Mouse (Mus musculus) forebrain, embryonic 15.5 days (tissue): ENCODE results near the gene Cfap54. TPM values are rescaled to one million over a fixed set of nuclear protein-coding genes. Genes with fewer than 3 reads are reported as not detected.

ENCODE experiments used
- ATAC-seq: fragments of 200-750 bp; cut with Nextera tagmentation; replicated peaks from 2 replicates; pipeline ENCODE4 v1.8.0; 2017; ENCODE audit warnings: mild to moderate bottlenecking, moderate TSS enrichment, moderate library complexity
- H3K27ac ChIP-seq: fragments of 300-500 bp; sonication (generic); replicated peaks from 2 replicates; pipeline ENCODE4 v1.5.1; 2015; ENCODE audit warnings: mild to moderate bottlenecking, inconsistent platforms
- H3K27me3 ChIP-seq: fragments of 300-500 bp; sonication (generic); 2 replicates; pipeline ENCODE4 v1.6.1; 2015; ENCODE audit warnings: inconsistent platforms
- H3K36me3 ChIP-seq: fragments of 300-500 bp; sonication (generic); 2 replicates; pipeline ENCODE4 v1.6.1; 2015; ENCODE audit warnings: mild to moderate bottlenecking, inconsistent platforms
- H3K4me1 ChIP-seq: fragments of 300-500 bp; sonication (generic); 2 replicates; pipeline ENCODE4 v1.6.1; 2015; ENCODE audit warnings: inconsistent platforms
- H3K4me2 ChIP-seq: fragments of 300-500 bp; sonication (generic); replicated peaks from 2 replicates; pipeline ENCODE4 v1.6.1; 2015; ENCODE audit warnings: mild to moderate bottlenecking, inconsistent platforms
- H3K4me3 ChIP-seq: fragments of 300-500 bp; sonication (generic); 2 replicates; pipeline ENCODE4 v1.5.1; 2015; ENCODE audit warnings: mild to moderate bottlenecking, inconsistent platforms
- H3K9ac ChIP-seq: fragments of 300-500 bp; sonication (generic); replicated peaks from 2 replicates; pipeline ENCODE4 v1.6.1; 2015; ENCODE audit warnings: mild to moderate bottlenecking, inconsistent platforms
- H3K9me3 ChIP-seq: fragments of 300-500 bp; sonication (generic); 2 replicates; pipeline ENCODE4 v1.6.1; 2016; ENCODE audit warnings: inconsistent platforms
- WGBS: fragments of 180-500 bp; shearing (Covaris S2); methylation state at CpG from one replicate; pipeline ENCODE4 v1.1.7; 2015; ENCODE audit warnings: mixed read lengths; 5-methylcytosine and 5-hydroxymethylcytosine counted together
- polyA plus RNA-seq: library from polyadenylated mRNA; unstranded; fragments of >200 nt; fragmentation: Nextera tagmentation; extraction: Ambion mirVana; gene quantifications from 2 replicates; pipeline ENCODE4 v1.2.1, GENCODE M21; 2015

Gene Cfap54
- polyA plus RNA-seq, 1 experiment from 2014 or later: 2.3 TPM

GRCm38 (mm10) chr10:93094957-93095580 is 13.7 kb upstream of the Cfap54 start:
- H3K4me2 ChIP-seq: no peak overlapping the region
- no peak for ATAC-seq
- no peaks in the 10 kb centered on the region for H3K4me1 ChIP-seq
- no peak overlapping the region for H3K27ac ChIP-seq
- WGBS: 72% methylated on average over 7 of the region's 7 CpGs
- H3K9ac ChIP-seq: no peak overlapping the region
- no peak overlapping the region for H3K4me3 ChIP-seq
- H3K27me3 ChIP-seq: no peaks in the 10 kb centered on the region
- H3K36me3 ChIP-seq: no peaks in the 10 kb centered on the region
- no peaks in the 10 kb centered on the region for H3K9me3 ChIP-seq

- H3K27ac ChIP-seq: no peak overlapping the region
- no peak overlapping the region for H3K4me2 ChIP-seq
- no peak overlapping the region for H3K4me3 ChIP-seq
- no peaks in the 10 kb centered on the region for H3K27me3 ChIP-seq
- no peak for ATAC-seq
- H3K9ac ChIP-seq: no peak overlapping the region
- H3K36me3 ChIP-seq: no peaks in the 10 kb centered on the region
- H3K9me3 ChIP-seq: no peaks in the 10 kb centered on the region
- no peaks in the 10 kb centered on the region for H3K4me1 ChIP-seq
- 96% methylated on average over 2 of the region's 2 CpGs for WGBS
Observed at GRCm38 (mm10) chr10:93091928-93092327, 10.5 kb upstream of the Cfap54 start.

DNA sequence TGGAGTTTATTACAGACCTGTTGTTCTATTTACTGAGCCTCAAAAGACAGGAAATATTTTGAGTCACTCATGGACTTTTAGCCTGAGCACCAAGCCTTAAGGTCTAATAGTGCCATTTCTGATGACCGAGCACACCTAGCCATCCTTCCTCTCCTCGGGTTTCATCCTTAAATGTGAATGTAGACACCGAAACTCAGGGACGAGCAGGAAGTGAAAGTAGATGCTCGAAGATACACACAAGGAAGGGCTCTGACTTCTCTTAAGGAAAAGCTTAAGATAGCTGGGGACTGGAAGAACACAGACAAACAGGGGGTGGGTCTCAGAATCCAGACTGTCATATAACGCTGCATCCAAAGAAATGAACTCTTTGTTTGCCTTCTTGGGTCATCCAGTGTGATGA is 8.8 kb upstream of the Cfap54 start:
- 88% methylated on average over 6 of the region's 6 CpGs for WGBS
- Histone ChIP-seq H3K9me3 (no peaks in the 10 kb centered on the region), H3K4me3 (no peak overlapping the region), H3K4me1 (no peaks in the 10 kb centered on the region), H3K4me2 (no peak overlapping the region), H3K36me3 (no peaks in the 10 kb centered on the region), H3K9ac (no peak overlapping the region), H3K27ac (no peak overlapping the region), H3K27me3 (no peaks in the 10 kb centered on the region)
- no peak for ATAC-seq

DNA sequence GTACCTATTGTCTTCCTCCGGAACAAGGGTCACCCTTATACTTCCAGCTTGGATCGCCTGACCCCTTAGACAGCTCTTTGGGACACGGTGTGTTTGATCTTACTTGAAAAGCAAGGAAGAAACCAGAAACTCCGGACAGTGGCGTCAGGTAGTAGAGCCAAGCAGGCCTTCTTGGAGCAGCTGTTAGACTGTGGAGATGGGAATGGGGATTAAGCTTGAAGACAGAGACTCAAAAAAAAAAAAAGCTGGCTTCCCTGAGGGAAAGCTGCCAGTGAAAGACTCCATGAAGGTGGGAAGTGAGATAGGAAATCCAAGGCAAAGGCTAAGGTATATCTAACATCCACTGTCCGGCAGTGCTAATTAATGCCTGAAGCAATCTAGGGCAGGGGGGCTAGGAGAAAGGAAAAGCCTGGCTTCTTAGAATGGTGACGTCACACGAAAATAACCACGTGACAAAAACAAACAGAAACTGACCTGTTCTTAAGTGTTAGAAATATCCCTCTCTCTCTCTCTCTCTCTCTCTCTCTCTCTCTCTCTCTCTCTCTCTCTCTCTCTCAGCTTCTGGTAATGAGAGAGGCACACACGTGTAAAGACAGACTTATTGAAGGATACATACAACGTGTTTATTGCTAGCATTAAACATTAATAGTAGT is 7.1 kb upstream of the Cfap54 start:
- Histone ChIP-seq H3K4me1 (peaks cover 10% of the 10 kb centered on the region), H3K9me3 (no peaks in the 10 kb centered on the region), H3K27ac (no peak overlapping the region), H3K4me3 (no peak overlapping the region), H3K36me3 (no peaks in the 10 kb centered on the region), H3K4me2 (no peak overlapping the region), H3K27me3 (no peaks in the 10 kb centered on the region), H3K9ac (no peak overlapping the region)
- ATAC-seq: no peak
- WGBS: 59% methylated on average over 11 of the region's 11 CpGs

- Histone ChIP-seq H3K4me3 (no peak overlapping the region), H3K4me1 (peaks cover 20% of the 10 kb centered on the region), H3K9ac (no peak overlapping the region), H3K27me3 (no peaks in the 10 kb centered on the region), H3K36me3 (no peaks in the 10 kb centered on the region), H3K4me2 (no peak overlapping the region), H3K27ac (no peak overlapping the region), H3K9me3 (no peaks in the 10 kb centered on the region)
- WGBS: 90% methylated on average over 7 of the region's 7 CpGs
- no peak for ATAC-seq
Observed at GRCm38 (mm10) chr10:93087504-93087903, 6.1 kb upstream of the Cfap54 start.

DNA sequence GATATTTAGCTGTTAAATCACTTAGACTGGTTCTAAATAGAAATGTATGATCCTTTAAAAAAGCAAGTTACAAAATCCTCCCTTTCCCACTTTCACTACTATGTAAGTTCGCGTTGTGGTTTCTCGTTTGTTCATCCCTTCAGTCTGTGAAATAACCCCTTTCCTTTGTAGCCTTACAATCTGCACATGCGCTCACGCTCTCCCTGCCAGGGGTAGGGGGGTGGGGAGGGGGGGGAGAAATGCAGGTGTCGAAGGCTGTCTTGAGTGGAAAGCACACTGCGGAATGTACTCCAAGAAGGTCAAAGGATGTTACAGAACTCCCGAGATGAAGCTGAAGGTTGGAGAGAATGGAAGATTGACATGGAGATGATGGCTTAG is 2.5 kb upstream of the Cfap54 start:
- 9% methylated on average over 8 of the region's 8 CpGs for WGBS
- Histone ChIP-seq H3K27ac (peak overlapping the region; percentile 76), H3K4me3 (no peak overlapping the region), H3K36me3 (no peaks in the 10 kb centered on the region), H3K4me2 (peak overlapping the region; percentile 46), H3K9me3 (no peaks in the 10 kb centered on the region), H3K4me1 (peaks cover 34% of the 10 kb centered on the region), H3K9ac (no peak overlapping the region), H3K27me3 (no peaks in the 10 kb centered on the region)
- peak; percentile 69 for ATAC-seq

DNA sequence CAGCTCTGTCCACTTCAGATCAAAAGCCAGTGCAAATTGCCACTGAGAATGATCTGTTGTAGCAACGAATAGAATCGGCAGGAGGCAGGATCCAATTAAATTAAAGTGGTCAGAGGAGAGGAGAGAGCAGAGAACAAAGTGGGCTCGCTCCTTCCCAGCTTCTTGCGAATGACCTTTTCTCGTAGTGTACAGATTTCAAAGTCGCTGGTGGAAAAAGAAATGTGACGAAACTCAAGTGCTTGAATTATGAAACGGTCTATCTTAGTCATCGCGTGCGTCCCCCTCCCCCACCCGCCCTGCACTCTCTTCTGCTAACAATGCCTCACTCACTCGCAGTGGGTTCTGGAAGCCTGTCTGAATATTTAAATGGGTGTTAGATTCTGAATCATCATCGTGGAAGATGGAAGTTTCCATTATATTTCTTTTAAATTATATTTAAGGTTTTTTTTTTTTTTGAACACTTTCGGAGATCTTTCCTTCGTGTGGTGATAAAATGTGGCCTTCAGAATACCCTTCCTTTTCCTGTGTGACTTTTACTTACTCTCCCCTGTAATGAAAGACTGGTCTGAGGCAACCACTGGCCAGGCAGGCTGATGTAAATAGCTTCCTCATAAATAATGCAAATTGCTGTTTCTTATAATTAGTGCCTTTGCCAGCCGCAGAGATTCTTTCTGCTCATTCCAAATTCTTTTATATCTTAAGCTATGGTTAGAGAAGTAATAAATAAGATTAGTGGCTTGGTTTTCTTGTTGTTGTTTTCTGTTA is 2.0 kb upstream of the Cfap54 start:
- peak overlapping the region; percentile 25 for H3K4me3 ChIP-seq
- no peaks in the 10 kb centered on the region for H3K36me3 ChIP-seq
- H3K4me2 ChIP-seq: peak overlapping the region; percentile 46
- no peaks in the 10 kb centered on the region for H3K27me3 ChIP-seq
- no peaks in the 10 kb centered on the region for H3K9me3 ChIP-seq
- 2% methylated on average over 17 of the region's 17 CpGs for WGBS
- H3K9ac ChIP-seq: peak overlapping the region; percentile 20; the same call in 1 of the 2 replicates
- peak overlapping the region; percentile 76 for H3K27ac ChIP-seq
- H3K4me1 ChIP-seq: peaks cover 34% of the 10 kb centered on the region
- peak; percentile 51 for ATAC-seq

DNA sequence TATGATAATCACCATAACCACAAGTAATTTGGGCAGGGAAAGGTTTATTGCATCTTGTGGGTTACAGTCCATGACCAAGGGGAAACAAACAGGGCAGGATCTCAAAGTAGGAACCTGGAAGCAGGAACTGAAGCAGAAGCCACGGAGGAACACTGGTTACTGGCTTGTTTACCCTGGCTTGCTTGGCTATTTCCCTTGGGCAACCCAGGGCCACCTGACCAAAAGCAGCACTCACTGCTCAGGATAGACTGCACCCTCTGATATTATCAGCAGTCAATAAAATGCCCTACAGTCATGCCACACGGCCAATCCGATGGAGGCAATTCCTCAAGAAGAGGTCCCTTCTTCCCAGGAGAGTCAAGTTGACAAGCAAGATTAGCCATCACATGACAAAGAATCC is 1.9 kb downstream of the Cfap54 start:
- H3K4me3 ChIP-seq: no peak overlapping the region
- H3K9ac ChIP-seq: no peak overlapping the region
- H3K4me1 ChIP-seq: peaks cover 31% of the 10 kb centered on the region
- H3K27me3 ChIP-seq: no peaks in the 10 kb centered on the region
- ATAC-seq: no peak
- H3K4me2 ChIP-seq: no peak overlapping the region
- H3K36me3 ChIP-seq: no peaks in the 10 kb centered on the region
- no peak overlapping the region for H3K27ac ChIP-seq
- WGBS: 89% methylated on average over 3 of the region's 3 CpGs
- no peaks in the 10 kb centered on the region for H3K9me3 ChIP-seq

- WGBS: 71% methylated on average over 11 of the region's 11 CpGs
- H3K27me3 ChIP-seq: no peaks in the 10 kb centered on the region
- H3K4me3 ChIP-seq: no peak overlapping the region
- H3K27ac ChIP-seq: no peak overlapping the region
- ATAC-seq: no peak
- H3K36me3 ChIP-seq: no peaks in the 10 kb centered on the region
- peaks cover 19% of the 10 kb centered on the region for H3K4me1 ChIP-seq
- no peak overlapping the region for H3K9ac ChIP-seq
- H3K9me3 ChIP-seq: no peaks in the 10 kb centered on the region
- H3K4me2 ChIP-seq: no peak overlapping the region
Observed at GRCm38 (mm10) chr10:93077935-93078479, 3.4 kb downstream of the Cfap54 start.

GRCm38 (mm10) chr10:93076376-93076775 is 5.0 kb downstream of the Cfap54 start:
- no peak overlapping the region for H3K4me2 ChIP-seq
- H3K9me3 ChIP-seq: no peaks in the 10 kb centered on the region
- no peaks in the 10 kb centered on the region for H3K27me3 ChIP-seq
- WGBS: 84% methylated on average over 9 of the region's 9 CpGs
- H3K9ac ChIP-seq: no peak overlapping the region
- ATAC-seq: no peak
- no peak overlapping the region for H3K4me3 ChIP-seq
- H3K4me1 ChIP-seq: 0 out of 2 replicates have a peak, but pooled peaks cover 5% of the 10 kb centered on the region
- H3K27ac ChIP-seq: no peak overlapping the region
- H3K36me3 ChIP-seq: no peaks in the 10 kb centered on the region

GRCm38 (mm10) chr10:93075856-93076255 is 5.6 kb downstream of the Cfap54 start:
- Histone ChIP-seq H3K27ac (no peak overlapping the region), H3K4me2 (no peak overlapping the region), H3K9ac (no peak overlapping the region), H3K4me3 (no peak overlapping the region), H3K27me3 (no peaks in the 10 kb centered on the region), H3K36me3 (no peaks in the 10 kb centered on the region), H3K9me3 (no peaks in the 10 kb centered on the region), H3K4me1 (0 out of 2 replicates have a peak, but pooled peaks cover under 1% of the 10 kb centered on the region)
- WGBS: 43% methylated on average over 8 of the region's 8 CpGs
- no peak for ATAC-seq

DNA sequence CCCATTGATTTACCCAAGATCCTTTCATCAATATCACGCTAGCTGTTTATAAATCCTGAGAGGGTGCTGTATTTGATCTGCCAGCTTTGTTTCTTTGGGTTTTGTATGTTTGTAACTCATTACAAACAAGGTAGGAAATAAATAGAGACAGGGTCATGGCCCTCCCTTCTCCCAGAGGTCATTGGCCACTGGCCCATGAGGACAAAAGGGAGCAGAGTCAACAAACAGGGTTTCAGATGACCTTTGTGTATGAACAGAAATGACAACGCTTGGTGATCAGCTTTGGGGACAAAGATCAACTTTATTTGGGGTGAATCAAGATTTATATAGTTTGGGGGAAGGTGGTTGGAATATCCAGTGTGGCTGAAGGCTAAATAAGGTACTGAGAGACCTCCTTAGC is 8.6 kb downstream of the Cfap54 start:
- Histone ChIP-seq H3K36me3 (no peaks in the 10 kb centered on the region), H3K4me2 (no peak overlapping the region), H3K9me3 (no peaks in the 10 kb centered on the region), H3K4me3 (no peak overlapping the region), H3K4me1 (no peaks in the 10 kb centered on the region), H3K27ac (no peak overlapping the region), H3K27me3 (no peaks in the 10 kb centered on the region), H3K9ac (no peak overlapping the region)
- WGBS: 84% methylated on average over 2 of the region's 2 CpGs
- no peak for ATAC-seq
